Mouse (Mus musculus) liver, embryonic 15.5 days (tissue): Measurements from ENCODE around the gene Hopx. TPM values are rescaled to one million over a fixed set of nuclear protein-coding genes. Genes with fewer than 3 reads are reported as not detected.
A peak's percentile ranks its signal among the peaks of the same experiment; 100 is the strongest.

Experiments used
- ATAC-seq: fragments of 200-750 bp; cut with Nextera tagmentation; 2 replicates; pipeline ENCODE4 v1.8.0; 2017; ENCODE audit warnings: moderate number of reproducible peaks, mild to moderate bottlenecking, moderate library complexity; ENCODE audit not compliant: insufficient read depth
- H3K27ac ChIP-seq: fragments of 300-500 bp; sonication (generic); replicated peaks from 2 replicates; pipeline ENCODE4 v1.5.1; 2015; ENCODE audit warnings: mild to moderate bottlenecking, inconsistent platforms
- H3K27me3 ChIP-seq: fragments of 300-500 bp; sonication (generic); 2 replicates; pipeline ENCODE4 v1.6.1; 2015; ENCODE audit warnings: mild to moderate bottlenecking, inconsistent platforms
- H3K36me3 ChIP-seq: fragments of 300-500 bp; sonication (generic); replicated peaks from 2 replicates; pipeline ENCODE4 v1.6.1; 2015; ENCODE audit warnings: moderate library complexity, mild to moderate bottlenecking, inconsistent platforms
- H3K4me1 ChIP-seq: fragments of 300-500 bp; sonication (generic); replicated peaks from 2 replicates; pipeline ENCODE4 v1.6.1; 2015; ENCODE audit warnings: inconsistent platforms
- H3K4me2 ChIP-seq: fragments of 300-500 bp; sonication (generic); 2 replicates; pipeline ENCODE4 v1.6.1; 2015; ENCODE audit warnings: moderate library complexity, mild to moderate bottlenecking, inconsistent platforms
- H3K4me3 ChIP-seq: fragments of 300-500 bp; sonication (generic); replicated peaks from 2 replicates; pipeline ENCODE4 v1.5.1; 2015; ENCODE audit warnings: mild to moderate bottlenecking, inconsistent platforms
- H3K9ac ChIP-seq: fragments of 300-500 bp; sonication (generic); 2 replicates; pipeline ENCODE4 v1.6.1; 2015; ENCODE audit warnings: moderate library complexity, mild to moderate bottlenecking, inconsistent platforms
- H3K9me3 ChIP-seq: fragments of 300-500 bp; sonication (generic); replicated peaks from 2 replicates; pipeline ENCODE4 v1.6.1; 2016; ENCODE audit warnings: inconsistent platforms
- WGBS: fragments of 180-500 bp; shearing (Covaris S2); methylation state at CpG from one replicate; pipeline ENCODE4 v1.1.7; 2015; ENCODE audit warnings: mixed read lengths; ENCODE audit not compliant: insufficient replicate concordance; 5-methylcytosine and 5-hydroxymethylcytosine counted together
- polyA plus RNA-seq: library from polyadenylated mRNA; unstranded; fragments of >200 nt; fragmentation: Nextera tagmentation; extraction: Ambion mirVana; gene quantifications from 2 replicates; pipeline ENCODE4 v1.2.1, GENCODE M21; 2015

Hopx gene
- polyA plus RNA-seq = 0.13 and 0.28 TPM in 2 replicates

GRCm38 (mm10) chr5:77114817-77115731, at the start of gene Hopx:
Gene Hopx (minus strand): TSS chr5:77115121.
- Histone ChIP-seq H3K36me3 (no peaks in the 10 kb centered on the region), H3K4me2 (no peak within 1 kb of the TSS), H3K27ac (no peak within 1 kb of the TSS), H3K4me1 (peaks cover 14% of the 10 kb centered on the region), H3K9me3 (no peaks in the 10 kb centered on the region), H3K27me3 (0 out of 2 replicates have a peak, but pooled peaks cover 7% of the 10 kb centered on the region), H3K9ac (no peak within 1 kb of the TSS), H3K4me3 (no peak within 1 kb of the TSS)
- WGBS = 57% methylated on average over 33 of the region's 33 CpGs
- no peak for ATAC-seq

- H3K4me1 ChIP-seq = no peaks in the 10 kb centered on the region
- H3K9ac ChIP-seq = no peak overlapping the region
- no peak overlapping the region for H3K4me3 ChIP-seq
- 69% methylated on average over 7 of the region's 7 CpGs for WGBS
- ATAC-seq = no peak
- no peaks in the 10 kb centered on the region for H3K36me3 ChIP-seq
- no peaks in the 10 kb centered on the region for H3K27me3 ChIP-seq
- H3K4me2 ChIP-seq = no peak overlapping the region
- H3K9me3 ChIP-seq = no peaks in the 10 kb centered on the region
- H3K27ac ChIP-seq = no peak overlapping the region
Measured at GRCm38 (mm10) chr5:77163597-77163996, 48.7 kb upstream of the Hopx start.

GRCm38 (mm10) chr5:77162566-77162965, 47.6 kb upstream of the Hopx start:
- no peaks in the 10 kb centered on the region for H3K27me3 ChIP-seq
- H3K4me2 ChIP-seq = no peak overlapping the region
- ATAC-seq = no peak
- WGBS = 62% methylated on average over 3 of the region's 3 CpGs
- H3K9ac ChIP-seq = no peak overlapping the region
- H3K27ac ChIP-seq = no peak overlapping the region
- no peak overlapping the region for H3K4me3 ChIP-seq
- H3K4me1 ChIP-seq = no peaks in the 10 kb centered on the region
- H3K9me3 ChIP-seq = no peaks in the 10 kb centered on the region
- no peaks in the 10 kb centered on the region for H3K36me3 ChIP-seq

- no peak overlapping the region for H3K4me3 ChIP-seq
- no peaks in the 10 kb centered on the region for H3K27me3 ChIP-seq
- H3K4me2 ChIP-seq = no peak overlapping the region
- 42% methylated on average over 14 of the region's 14 CpGs for WGBS
- H3K9me3 ChIP-seq = no peaks in the 10 kb centered on the region
- no peaks in the 10 kb centered on the region for H3K36me3 ChIP-seq
- H3K4me1 ChIP-seq = no peaks in the 10 kb centered on the region
- H3K9ac ChIP-seq = no peak overlapping the region
- H3K27ac ChIP-seq = no peak overlapping the region
- ATAC-seq = no peak
Measured at GRCm38 (mm10) chr5:77157777-77158540, 43.0 kb upstream of the Hopx start.

- no peak for ATAC-seq
- no peaks in the 10 kb centered on the region for H3K36me3 ChIP-seq
- H3K27me3 ChIP-seq = no peaks in the 10 kb centered on the region
- H3K4me2 ChIP-seq = no peak overlapping the region
- no peaks in the 10 kb centered on the region for H3K9me3 ChIP-seq
- H3K9ac ChIP-seq = no peak overlapping the region
- WGBS = 61% methylated on average over 5 of the region's 5 CpGs
- H3K4me1 ChIP-seq = no peaks in the 10 kb centered on the region; the same call in 1 of the 2 replicates
- H3K4me3 ChIP-seq = no peak overlapping the region
- H3K27ac ChIP-seq = no peak overlapping the region
Measured at GRCm38 (mm10) chr5:77156938-77157337, 42.0 kb upstream of the Hopx start.

- no peak for ATAC-seq
- no peak overlapping the region for H3K4me2 ChIP-seq
- H3K27me3 ChIP-seq = no peaks in the 10 kb centered on the region
- 74% methylated on average over 12 of the region's 12 CpGs for WGBS
- H3K36me3 ChIP-seq = no peaks in the 10 kb centered on the region
- peaks cover 5% of the 10 kb centered on the region for H3K4me1 ChIP-seq
- no peak overlapping the region for H3K9ac ChIP-seq
- no peak overlapping the region for H3K4me3 ChIP-seq
- H3K9me3 ChIP-seq = no peaks in the 10 kb centered on the region
- no peak overlapping the region for H3K27ac ChIP-seq
Measured at GRCm38 (mm10) chr5:77155526-77155925, 40.6 kb upstream of the Hopx start.

- ATAC-seq = no peak
- Histone ChIP-seq H3K4me3 (no peak overlapping the region), H3K9ac (no peak overlapping the region), H3K4me2 (no peak overlapping the region), H3K4me1 (peaks cover 5% of the 10 kb centered on the region), H3K27ac (no peak overlapping the region), H3K27me3 (no peaks in the 10 kb centered on the region), H3K9me3 (no peaks in the 10 kb centered on the region), H3K36me3 (no peaks in the 10 kb centered on the region)
- WGBS = 59% methylated on average over 5 of the region's 5 CpGs
Measured at GRCm38 (mm10) chr5:77154812-77155211, 39.9 kb upstream of the Hopx start.

- Histone ChIP-seq H3K36me3 (no peaks in the 10 kb centered on the region), H3K4me1 (peaks cover 11% of the 10 kb centered on the region), H3K4me2 (no peak overlapping the region), H3K27ac (no peak overlapping the region), H3K9me3 (no peaks in the 10 kb centered on the region), H3K27me3 (no peaks in the 10 kb centered on the region), H3K9ac (no peak overlapping the region), H3K4me3 (no peak overlapping the region)
- 22% methylated on average over 3 of the region's 3 CpGs for WGBS
- peak; percentile 48 for ATAC-seq
Measured at GRCm38 (mm10) chr5:77151738-77152137, 36.8 kb upstream of the Hopx start.

- Histone ChIP-seq H3K27ac (0 out of 2 replicates have a peak overlapping the region, but pooled peaks have one; percentile 38), H3K4me2 (no peak overlapping the region), H3K4me3 (no peak overlapping the region), H3K36me3 (no peaks in the 10 kb centered on the region), H3K4me1 (peaks cover 16% of the 10 kb centered on the region), H3K27me3 (no peaks in the 10 kb centered on the region), H3K9me3 (no peaks in the 10 kb centered on the region), H3K9ac (no peak overlapping the region)
- 31% methylated on average over 7 of the region's 7 CpGs for WGBS
- ATAC-seq = peak; percentile 84
Measured at GRCm38 (mm10) chr5:77151075-77151474, 36.2 kb upstream of the Hopx start.

- H3K36me3 ChIP-seq = no peaks in the 10 kb centered on the region
- whole genome bisulfite sequencing = 21% methylated on average over 6 of the region's 6 CpGs
- no peaks in the 10 kb centered on the region for H3K9me3 ChIP-seq
- H3K4me1 ChIP-seq = peaks cover 16% of the 10 kb centered on the region
- no peaks in the 10 kb centered on the region for H3K27me3 ChIP-seq
- H3K27ac ChIP-seq = no peak overlapping the region
- ATAC-seq = no peak
- H3K4me2 ChIP-seq = no peak overlapping the region
- no peak overlapping the region for H3K4me3 ChIP-seq
- H3K9ac ChIP-seq = no peak overlapping the region
Measured at GRCm38 (mm10) chr5:77148021-77148621, 33.2 kb upstream of the Hopx start.
